Mouse (Mus musculus) central nervous system, embryonic 14 days (tissue): ENCODE measurements around the gene Mkks. TPM values are rescaled to one million over a fixed set of nuclear protein-coding genes. Genes with fewer than 3 reads are reported as not detected.

Source experiments
- polyA plus RNA-seq: library from polyadenylated mRNA; depleted of rRNA; stranded (reverse); fragments of >200 nt; gene quantifications from 2 replicates; pipeline ENCODE4 v1.2.3, GENCODE M21; 2012; rRNA removed

Gene Mkks
- 9.2 and 9.7 TPM in 2 replicates for polyA plus RNA-seq

GRCm38 (mm10) chr2:136891068-136891950, at the start of gene Mkks, which contains the start of the genes Slx4ip and AL731706.1:
Gene Mkks, minus strand, starts transcription at chr2:136891389.
Gene Slx4ip, plus strand, starts transcription at chr2:136891218.
Gene AL731706.1, minus strand, starts transcription at chr2:136891389.

DNA sequence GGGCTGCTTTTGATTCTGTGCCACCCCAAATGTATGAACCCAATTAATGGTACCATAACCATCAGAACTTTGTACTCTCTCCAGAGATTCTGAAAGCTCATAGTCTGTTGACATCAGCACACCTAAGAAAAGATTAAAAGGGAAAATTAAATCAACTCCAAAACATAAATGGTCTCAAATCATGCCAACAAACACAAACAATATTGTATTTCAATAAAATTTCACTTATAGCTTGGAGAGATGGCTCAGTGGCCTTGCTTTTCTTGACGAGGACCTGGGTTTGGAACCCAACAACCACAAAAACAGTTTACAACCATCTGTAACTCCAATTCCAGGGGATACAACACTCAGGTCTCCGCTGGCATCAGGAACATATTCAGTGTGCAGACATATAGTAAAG, 5.6 kb downstream of the Mkks start, which contains the start of gene AL731706.2:
AL731706.2 (minus strand) TSS at position 101 of the 400 bp plus-strand sequence.

Other genes with a start within 250 kb of the Mkks start
- 122 and 125 TPM in 2 replicates for gene Snap25, start 177.9 kb downstream of the Mkks start, polyA plus RNA-seq
- 8.5 TPM in 1 of 2 replicates, not detected in the other for gene AL731706.2, start 5.7 kb downstream of the Mkks start, polyA plus RNA-seq
- gene Slx4ip, start 171 bp downstream of the Mkks start, polyA plus RNA-seq = 6.2 and 6.3 TPM in 2 replicates
- gene AL731706.1, start within 50 bp of the Mkks start, polyA plus RNA-seq = 12.5 and 12.8 TPM in 2 replicates
- gene Jag1, start 225.3 kb upstream of the Mkks start, polyA plus RNA-seq = 6.7 and 9.6 TPM in 2 replicates